Mouse (Mus musculus) CD4-positive, CD25-positive, alpha-beta regulatory T cell, adult 4 months (primary cell): ENCODE data around the gene Axin1. TPM values are rescaled to one million over a fixed set of nuclear protein-coding genes. Genes with fewer than 3 reads are reported as not detected.
"Not testable (repeated sequence)": the region's sequence is repeated elsewhere in the genome, so short reads cannot be mapped to it uniquely, and the experiment has no call there.

ENCODE experiments used
- ATAC-seq: one replicate; pipeline ENCODE4 v1.8.0; 2017
- polyA plus RNA-seq, 2 experiments: library from polyadenylated mRNA; unstranded; fragments of 100-300 nt; shearing (Covaris generic); gene quantifications; one replicate each; pipeline ENCODE4 v1.2.1; 2017

Gene Axin1
- polyA plus RNA-seq, 2 experiments from 2014 or later, result 13.3 to 17.5 TPM

GRCm38 (mm10) chr17:26188091-26188805, 49.8 kb downstream of the Axin1 start:
- ATAC-seq, result no peak

- not testable (repeated sequence) for ATAC-seq
Observed at GRCm38 (mm10) chr17:26191486-26191885, 53.0 kb downstream of the Axin1 start.

DNA sequence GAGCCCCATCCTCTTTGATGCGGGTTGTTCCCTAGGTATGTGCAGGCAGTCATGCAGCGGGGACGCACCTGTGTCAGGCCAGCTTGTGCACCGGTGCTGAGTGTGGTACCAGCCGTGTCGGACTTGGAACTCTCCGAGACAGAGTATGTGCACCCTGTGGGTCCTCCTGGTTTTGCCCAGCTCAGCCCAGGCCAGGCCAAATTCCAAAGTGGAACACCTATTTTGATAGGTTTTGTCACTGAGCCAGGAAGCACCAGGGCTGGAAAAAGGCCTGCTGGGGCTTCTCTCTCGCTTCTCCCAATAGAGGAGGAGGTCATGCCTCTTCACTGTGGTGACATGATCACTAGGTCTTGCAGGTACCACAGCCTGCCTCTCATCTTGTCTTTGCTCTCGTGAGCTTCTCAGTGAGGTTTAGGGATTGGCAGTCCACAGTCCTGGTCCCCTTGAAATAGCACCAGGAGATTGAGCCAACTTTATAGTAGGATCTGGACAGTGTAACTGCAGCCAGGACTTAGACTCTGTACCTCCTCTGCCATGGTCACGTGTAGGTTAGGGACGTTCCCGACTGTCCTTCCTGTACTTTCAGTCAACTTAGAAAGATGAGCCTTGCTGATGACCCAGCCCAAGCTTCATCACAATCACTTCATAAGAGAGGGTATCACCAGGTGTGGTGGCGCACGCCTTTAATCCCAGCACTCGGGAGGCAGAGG, 54.1 kb downstream of the Axin1 start:
- no peak for ATAC-seq

- no peak for ATAC-seq
Observed at GRCm38 (mm10) chr17:26198892-26199291, 60.4 kb downstream of the Axin1 start, which contains the start of gene Pdia2. Pdia2 (minus strand) TSS chr17:26199087.

- no peak for ATAC-seq
Observed at GRCm38 (mm10) chr17:26200831-26201705, 62.6 kb downstream of the Axin1 start.

DNA sequence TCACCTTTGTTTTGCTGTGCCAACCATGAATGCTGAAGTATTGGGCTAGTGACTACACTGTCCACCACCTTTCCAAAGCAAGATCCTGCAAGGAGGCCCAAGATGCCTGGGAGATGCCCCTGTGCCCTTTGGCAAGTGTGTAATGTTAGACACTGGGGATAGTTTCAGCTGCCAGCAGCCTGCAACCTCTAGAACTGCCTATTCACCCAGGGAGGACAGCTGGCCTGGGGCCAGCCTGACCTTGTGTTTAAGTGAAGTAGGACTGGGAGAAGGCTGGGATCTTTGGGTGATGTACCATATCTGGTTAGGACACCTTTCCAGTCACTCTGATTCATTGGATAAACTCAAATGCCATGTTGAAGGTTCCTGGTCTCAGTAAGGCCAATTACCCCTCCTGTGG, 63.5 kb downstream of the Axin1 start:
- ATAC-seq, result no peak

GRCm38 (mm10) chr17:26202737-26203136, 64.2 kb downstream of the Axin1 start, which contains the start of gene Rgs11:
Rgs11 (plus strand) TSS chr17:26202951.
- ATAC-seq, result peak; percentile 43

DNA sequence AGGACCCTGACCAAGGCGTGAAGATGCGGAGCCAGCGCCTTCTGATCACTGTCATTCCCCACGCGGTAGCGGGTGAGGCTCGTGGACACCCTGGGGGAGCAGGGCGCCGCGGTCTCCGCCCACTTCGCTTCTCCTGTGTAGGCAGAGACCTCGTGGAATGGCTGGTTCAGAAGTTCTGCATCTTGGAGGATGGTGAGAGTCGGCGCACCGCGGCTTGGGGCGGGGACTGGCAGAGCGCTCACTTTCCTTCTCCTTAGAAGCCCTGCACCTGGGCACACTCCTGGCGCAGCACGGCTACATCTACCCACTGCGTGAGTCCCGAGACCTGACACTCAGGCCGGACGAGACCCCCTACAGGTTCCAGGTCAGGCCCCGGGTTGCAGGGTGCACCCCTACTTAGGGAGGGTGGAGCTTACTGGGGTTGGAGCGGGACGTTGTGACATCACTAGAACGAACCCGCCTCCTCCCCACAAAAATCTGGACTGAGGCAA, 64.9 kb downstream of the Axin1 start:
- peak; percentile 58 for ATAC-seq

DNA sequence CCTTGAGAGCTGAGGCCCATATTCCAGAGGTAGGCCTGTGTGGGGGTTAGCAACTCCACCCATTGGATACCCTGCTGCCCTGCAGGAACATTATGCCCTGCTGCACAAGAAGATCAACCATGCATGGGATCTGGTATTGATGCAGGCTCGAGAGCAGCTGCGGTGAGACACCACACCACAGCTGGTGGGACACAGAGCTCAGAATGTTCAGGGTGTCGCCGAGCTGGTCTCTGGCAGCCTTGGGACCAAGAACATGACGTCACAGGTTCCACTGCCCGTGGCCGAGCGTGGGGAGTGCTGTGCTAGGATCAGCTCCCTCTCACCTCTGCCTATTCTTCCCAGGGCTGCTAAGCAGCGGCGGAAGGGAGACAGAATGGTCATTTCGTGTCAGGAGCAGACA, 66.3 kb downstream of the Axin1 start:
- no peak for ATAC-seq

- ATAC-seq, result no peak
Observed at GRCm38 (mm10) chr17:26206392-26206791, 67.9 kb downstream of the Axin1 start.

GRCm38 (mm10) chr17:26207686-26208085, 69.2 kb downstream of the Axin1 start, which contains the start of gene Arhgdig:
Arhgdig (minus strand) TSS chr17:26207786.
- no peak for ATAC-seq

DNA sequence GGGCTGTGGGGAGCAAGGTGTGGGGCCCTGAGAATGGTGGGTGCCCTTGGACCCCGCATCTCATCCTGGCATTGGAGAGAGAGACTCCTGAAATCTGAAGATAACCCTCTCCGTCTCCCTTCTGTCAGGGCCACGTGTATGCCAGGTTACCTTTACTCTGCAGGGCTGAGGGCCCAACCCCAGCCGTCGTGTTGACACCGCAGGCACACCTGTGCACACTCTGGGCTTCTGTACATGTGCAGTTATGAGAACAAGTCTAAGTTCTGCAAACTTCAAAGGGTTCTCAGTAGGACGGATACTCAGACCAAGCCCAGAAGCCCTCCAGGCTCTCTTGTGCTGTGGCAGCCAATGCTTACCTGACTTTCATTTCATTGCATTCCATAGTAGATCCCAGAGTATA, 73.8 kb downstream of the Axin1 start:
- ATAC-seq, result no peak

GRCm38 (mm10) chr17:26212681-26213080, 74.2 kb downstream of the Axin1 start:
- no peak for ATAC-seq

DNA sequence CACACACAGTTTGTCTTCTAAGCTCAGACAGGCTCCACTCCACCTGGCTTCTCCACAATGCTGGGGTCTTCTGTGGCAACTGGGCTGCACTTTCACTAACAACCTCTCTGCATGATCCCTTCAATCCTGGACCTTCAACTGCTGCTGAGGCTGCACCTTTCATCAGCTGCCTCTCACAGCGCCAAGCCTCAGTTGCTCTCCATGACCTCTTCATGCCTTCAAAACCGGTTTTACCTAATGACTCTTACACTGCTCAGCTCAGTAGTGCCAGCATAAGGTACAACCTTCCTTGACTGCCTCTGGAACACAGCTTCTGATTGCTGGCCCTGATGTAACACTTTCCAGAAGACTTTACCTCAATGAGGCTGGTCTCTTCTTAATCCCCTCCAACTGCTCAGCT, 83.0 kb downstream of the Axin1 start:
- ATAC-seq, result no peak

DNA sequence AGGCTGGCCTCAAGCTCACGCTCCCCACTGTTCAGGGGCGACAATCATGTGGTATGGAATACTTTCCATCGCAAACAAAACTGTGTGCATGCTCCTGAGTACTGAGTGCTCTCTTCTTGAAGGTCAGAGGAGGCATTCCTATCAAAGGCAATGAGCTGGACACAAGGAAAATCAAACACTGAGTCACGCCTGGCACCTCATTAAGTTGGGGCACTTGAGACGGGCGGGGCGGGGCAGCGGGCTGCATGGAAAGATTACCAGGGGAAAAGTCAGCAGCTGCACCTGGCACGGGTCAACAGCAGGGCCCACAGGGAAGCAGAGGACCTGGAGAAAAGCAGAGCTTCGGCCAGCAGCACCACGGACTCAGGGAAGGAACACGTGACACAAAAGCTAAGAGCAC, 86.7 kb downstream of the Axin1 start:
- ATAC-seq, result no peak

- no peak for ATAC-seq
Observed at GRCm38 (mm10) chr17:26229776-26230175, 91.3 kb downstream of the Axin1 start.

DNA sequence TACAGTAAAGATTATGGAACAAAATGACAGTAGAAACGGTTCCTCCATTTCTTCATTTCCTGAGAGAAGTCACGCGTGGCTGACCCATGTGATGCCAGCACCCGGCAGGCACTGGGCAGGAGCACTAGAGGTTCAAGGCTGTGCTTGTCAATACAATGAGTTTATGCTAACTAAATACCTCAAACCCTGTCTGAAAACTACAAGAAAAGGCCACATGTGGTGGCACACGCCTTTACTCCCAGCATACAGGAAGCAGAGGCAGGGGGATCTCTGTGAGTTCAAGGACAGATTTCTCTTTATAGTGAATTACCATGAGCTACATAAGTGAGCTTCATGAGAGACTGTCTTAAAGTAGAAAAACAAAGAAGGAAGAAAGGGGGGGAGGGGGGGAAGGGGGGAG, 92.7 kb downstream of the Axin1 start:
- no peak for ATAC-seq

DNA sequence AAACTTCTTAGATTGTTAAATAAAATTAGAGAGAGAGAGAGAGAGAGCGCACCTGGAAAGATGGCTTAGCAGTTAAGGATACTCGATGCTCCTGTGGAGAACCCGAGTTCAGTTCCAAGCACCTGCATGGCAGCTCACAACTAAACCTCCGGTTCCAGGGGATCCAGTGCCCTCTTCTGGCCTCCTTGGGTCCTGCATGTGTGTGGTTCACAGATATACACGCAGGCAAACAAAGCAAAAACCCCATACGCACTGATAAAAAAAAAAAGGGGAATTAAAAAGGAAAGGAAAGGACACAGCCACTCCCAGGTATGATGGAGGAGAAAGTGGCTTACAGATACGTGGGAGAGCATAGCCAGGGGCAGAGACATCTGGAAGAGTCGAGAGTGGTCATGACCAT, 94.4 kb downstream of the Axin1 start:
- no peak for ATAC-seq

DNA sequence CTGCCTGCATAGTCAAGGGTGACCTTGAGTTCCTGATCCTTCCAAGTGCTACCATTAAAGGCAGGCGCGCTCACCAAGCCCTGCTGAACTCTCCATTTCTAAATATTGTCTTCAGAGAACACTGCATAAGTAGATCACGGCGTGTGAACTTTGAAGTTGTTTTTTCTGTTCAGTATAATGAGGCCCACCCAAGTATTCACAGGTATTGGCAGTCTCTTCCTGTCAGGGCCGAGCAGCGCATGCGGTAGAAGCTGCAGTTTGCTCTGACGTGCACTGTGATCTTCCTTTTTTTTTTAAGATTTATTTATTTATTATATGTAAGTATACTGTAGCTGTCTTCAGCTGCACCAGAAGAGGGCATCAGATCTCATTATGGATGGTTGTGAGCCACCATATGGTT, 95.9 kb downstream of the Axin1 start:
- no peak for ATAC-seq

GRCm38 (mm10) chr17:26235077-26235815, 96.8 kb downstream of the Axin1 start:
- ATAC-seq, result no peak

- ATAC-seq, result no peak
Observed at GRCm38 (mm10) chr17:26237667-26238066, 99.2 kb downstream of the Axin1 start.

DNA sequence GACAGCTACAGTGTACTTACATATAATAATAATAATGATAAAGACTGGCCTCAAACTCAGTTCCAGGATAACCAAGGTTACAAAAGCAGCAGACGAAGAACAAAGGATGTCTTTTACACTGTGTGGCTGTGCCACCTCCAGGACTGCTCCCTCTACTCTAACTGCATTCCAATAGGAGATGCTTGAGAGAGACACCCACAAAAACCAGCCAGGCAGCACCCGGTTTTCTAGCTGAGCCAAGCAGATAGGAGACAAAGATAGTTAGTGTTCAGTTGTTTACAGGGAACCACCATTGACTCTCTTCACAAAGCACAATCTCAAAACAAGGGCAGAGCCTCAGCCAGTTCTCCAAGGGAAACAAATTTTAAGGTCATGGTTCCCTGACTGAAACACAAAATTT, 101.1 kb downstream of the Axin1 start:
- ATAC-seq, result no peak
